ENCODE assay signal across 27 mouse cellular contexts in the genomic region with DNA sequence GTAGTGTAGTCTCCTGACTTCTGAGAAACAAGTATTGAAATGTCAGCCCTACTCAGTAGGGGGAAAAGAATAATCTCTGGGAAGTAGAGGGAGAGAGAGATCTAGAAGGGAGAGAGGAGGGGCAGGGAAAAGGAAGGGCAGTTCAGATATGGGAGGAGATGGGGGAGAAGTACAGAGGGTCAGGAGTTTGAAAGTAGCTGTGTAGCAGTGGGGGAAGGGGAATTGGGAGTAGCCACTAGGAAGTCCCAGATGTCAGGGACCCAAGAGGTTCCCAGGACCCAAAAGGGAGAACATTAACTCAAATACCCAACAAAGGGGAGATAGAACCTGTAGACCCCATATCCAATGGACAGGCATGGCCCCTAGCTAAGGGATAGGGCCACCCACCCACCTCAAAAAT. TPM values are rescaled to one million over a fixed set of nuclear protein-coding genes. Genes with fewer than 3 reads are reported as not detected.
DNase-seq lines count a peak whose midpoint lies in the region; ATAC-seq and TF ChIP-seq lines count a peak whose summit lies in the region.
"Had no signal": no experiment of that assay in that cellular context is flagged by ENCODE, and none has a peak within 500 bp of the region (broad histone marks: within the 10 kb centered on the region; RNA-seq: fewer than 3 reads in every experiment).

A gene (minus strand): TSS at position 101 of the 400 bp plus-strand sequence.

- H3K4me2 ChIP-seq in lung, embryonic 14.5 days = no peak within 1 kb of the TSS
- H3K4me2 ChIP-seq: embryonic facial prominence, embryonic 13.5 days; embryonic facial prominence, embryonic 15.5 days; forebrain, embryonic 12.5 days had no signal

- no peaks in the 10 kb centered on the region for H3K4me1 ChIP-seq in lung, embryonic 14.5 days (ENCODE audit: insufficient read depth)
- H3K4me1 ChIP-seq: embryonic facial prominence, embryonic 13.5 days; embryonic facial prominence, embryonic 15.5 days; forebrain, embryonic 10.5 days; forebrain, embryonic 12.5 days had no signal

- peak within 1 kb of the TSS; percentile 68; the same call in 1 of the 2 replicates for H3K27ac ChIP-seq in layer of hippocampus, adult 2 months
- 0 out of 2 replicates have a peak within 1 kb of the TSS, but pooled peaks have one; percentile 24 for H3K27ac ChIP-seq in lung, embryonic 14.5 days (ENCODE audit: low read depth)
- H3K27ac ChIP-seq: embryonic facial prominence, embryonic 13.5 days; embryonic facial prominence, embryonic 15.5 days; forebrain, embryonic 10.5 days; forebrain, embryonic 12.5 days had no signal

- H3K36me3 ChIP-seq in lung, embryonic 14.5 days (ENCODE audit: insufficient read depth) = no peaks in the 10 kb centered on the region
- H3K36me3 ChIP-seq: embryonic facial prominence, embryonic 13.5 days; embryonic facial prominence, embryonic 15.5 days; forebrain, embryonic 10.5 days; forebrain, embryonic 12.5 days had no signal

- ATAC-seq in lung, embryonic 14.5 days (ENCODE audit: insufficient read depth) = no peak
- ATAC-seq: forebrain, embryonic 14.5 days; forebrain, embryonic 16.5 days had no signal

- peak within 1 kb of the TSS; percentile 17; the same call in 1 of the 2 replicates for H3K4me3 ChIP-seq in layer of hippocampus, adult 2 months
- H3K4me3 ChIP-seq in lung, embryonic 14.5 days (ENCODE audit: low read depth, low read length) = no peak within 1 kb of the TSS
- H3K4me3 ChIP-seq: embryonic facial prominence, embryonic 13.5 days; embryonic facial prominence, embryonic 15.5 days; erythroblast, embryonic 14.5 days; forebrain, embryonic 10.5 days; forebrain, embryonic 12.5 days had no signal

- H3K9ac ChIP-seq in lung, embryonic 14.5 days = no peak within 1 kb of the TSS
- H3K9ac ChIP-seq: embryonic facial prominence, embryonic 13.5 days; embryonic facial prominence, embryonic 15.5 days; forebrain, embryonic 12.5 days had no signal

- TF ChIP-seq CTCF in layer of hippocampus, adult 2 months (conservative IDR thresholded peaks at IDR 0.05) = no peak
- no peak for TF ChIP-seq CTCF in lung, embryonic 14.5 days (IDR thresholded peaks at IDR 0.05; ENCODE audit: low read depth)

- no peaks in the 10 kb centered on the region for H3K27me3 ChIP-seq in lung, embryonic 14.5 days (ENCODE audit: insufficient read depth, low read length)
- H3K27me3 ChIP-seq: embryonic facial prominence, embryonic 13.5 days; embryonic facial prominence, embryonic 15.5 days; forebrain, embryonic 12.5 days had no signal

- DNase-seq in adrenal gland, postnatal 14 days = no peak
- DNase-seq in adrenal gland, postnatal 25 days = no peak
- no peak for DNase-seq in layer of hippocampus, adult 2 months (ENCODE audit: low spot score in 2 of 2)
- DNase-seq in layer of hippocampus, adult 9-10 months (ENCODE audit: low spot score) = no peak
- no peak for DNase-seq in layer of hippocampus, postnatal 36 days
- no peak for DNase-seq in layer of hippocampus, adult 9-11 months
- DNase-seq in lung, embryonic 14.5 days = no peak
- DNase-seq in lung, adult 18-20 months = no peak
- DNase-seq: adrenal gland, adult 8-10 months; cerebellum, adult 11 months; cerebellum, adult 18-20 months; cerebellum, adult 8-10 months; cerebellum, adult 9-11 months; cerebellum, postnatal 14 days; cerebellum, postnatal 36 days; embryo, embryonic 11 days had no signal

- no peaks in the 10 kb centered on the region for H3K9me3 ChIP-seq in lung, embryonic 14.5 days (ENCODE audit: low read depth, low read length)
- H3K9me3 ChIP-seq: embryonic facial prominence, embryonic 13.5 days; embryonic facial prominence, embryonic 15.5 days; forebrain, embryonic 10.5 days; forebrain, embryonic 12.5 days had no signal

RNA-seq across cellular contexts. Expression of the gene that starts here (rescaled TPM):
- 5.4 and 103 TPM in 2 replicates for total RNA-seq in adrenal gland, postnatal 14 days (2021)
- 1.1 and 10.1 TPM in 2 replicates for total RNA-seq in adrenal gland, postnatal 25 days (2021)
- total RNA-seq in layer of hippocampus, adult 2 months (2021) = 10 to 100 TPM; 15.9 to 16.1 TPM
- 10 to 100 TPM; 17.0 to 17.5 TPM for total RNA-seq in layer of hippocampus, postnatal 36 days (2021)
- 3.1 and 3.4 TPM in 2 replicates for polyA plus RNA-seq in lung, embryonic 14.5 days (2014; fragmentation: Nextera tagmentation; extraction: Ambion mirVana)
- total RNA-seq: common myeloid progenitor, adult 5-6 weeks; ES-E14; MEL had no signal
- polyA plus RNA-seq: C2C12; embryonic facial prominence, embryonic 13.5 days; erythroblast, embryonic 14.5 days had no signal
